Mouse (Mus musculus): ENCODE measurements at regions not wholly inside any gene's neighbourhood (a gene's known extent, or its start where the extent isn't known, plus 50 kb on each side); places are given as distances from the start of the nearest gene placed in this dataset.

DNA sequence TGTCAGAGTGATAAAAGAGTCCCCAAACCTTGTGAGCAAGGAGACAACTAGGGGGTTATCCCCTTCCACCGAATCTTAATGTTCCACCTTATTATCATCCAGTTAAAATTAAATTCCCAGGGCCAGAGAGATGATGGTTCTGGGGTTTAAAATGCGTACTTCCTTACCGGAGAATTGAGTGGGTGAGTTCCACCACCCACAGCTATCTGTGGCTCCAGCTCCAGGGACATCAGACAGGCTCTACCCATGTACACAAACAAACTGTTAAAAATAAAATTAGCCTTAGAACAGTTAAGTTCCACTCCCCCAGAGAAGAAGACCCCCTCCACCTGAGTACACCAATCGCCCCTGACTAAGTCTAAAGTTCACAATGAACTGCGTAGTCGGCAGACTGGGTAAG, 52.0 kb upstream of the Mgat5 start:
- DNase-seq (ENCODE audit: extremely low spot score, low spot score) = no peak

- DNase-seq (ENCODE audit: extremely low spot score, low spot score) = no peak
Observed at GRCm38 (mm10) chr1:127135521-127135920, 69.3 kb upstream of the Mgat5 start.

- no peak for DNase-seq (ENCODE audit: extremely low spot score, low spot score)
Observed at GRCm38 (mm10) chr1:127131871-127132270, 72.9 kb upstream of the Mgat5 start.

- DNase-seq (ENCODE audit: extremely low spot score, low spot score) = no peak
Observed at GRCm38 (mm10) chr1:127124862-127125261, 80.0 kb upstream of the Mgat5 start.

DNA sequence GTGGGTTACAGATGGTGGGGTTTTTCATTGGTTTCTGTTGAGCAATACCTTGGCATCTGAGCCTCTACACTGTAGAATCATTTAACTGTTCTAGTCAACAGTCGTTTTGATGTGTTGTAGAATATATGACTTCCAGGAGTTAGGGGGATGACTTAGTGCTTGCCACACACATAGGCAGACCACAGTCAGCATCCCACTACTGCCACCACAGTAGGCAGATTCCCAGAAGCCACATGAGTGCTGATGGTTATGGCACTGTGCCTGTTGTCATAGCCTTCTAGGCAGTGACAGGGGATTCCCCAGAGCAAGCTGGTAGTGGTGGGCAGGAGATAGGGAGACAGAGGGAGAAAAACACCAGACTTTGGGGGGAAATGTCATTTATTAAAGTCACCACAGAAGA, 86.8 kb upstream of the Mgat5 start:
- DNase-seq (ENCODE audit: extremely low spot score, low spot score) = no peak

- DNase-seq (ENCODE audit: extremely low spot score, low spot score) = no peak
Observed at GRCm38 (mm10) chr1:127107485-127107884, 97.3 kb upstream of the Mgat5 start.

DNA sequence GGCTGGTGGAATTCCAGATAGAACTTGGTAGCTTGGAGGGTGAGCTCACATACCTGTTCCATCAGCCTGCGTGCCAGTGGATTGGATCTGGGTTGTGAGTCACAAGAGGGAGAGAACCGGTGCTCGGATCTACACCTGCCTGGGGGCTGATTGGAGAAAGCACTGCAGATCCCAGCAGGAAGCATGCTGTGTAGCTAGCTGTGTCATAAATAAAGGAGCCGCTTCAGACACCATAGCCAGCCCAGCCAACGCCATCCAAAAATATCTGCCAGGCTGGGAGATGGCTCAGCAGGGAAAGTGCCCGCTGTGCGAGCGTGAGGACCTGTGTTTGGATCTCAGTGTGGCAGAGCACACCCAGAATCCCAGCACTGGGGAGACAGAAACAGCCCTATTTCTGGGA, 99.0 kb upstream of the Mgat5 start:
- no peak for DNase-seq (ENCODE audit: extremely low spot score, low spot score)

GRCm38 (mm10) chr1:127103664-127104063, 101.2 kb upstream of the Mgat5 start:
- no peak for DNase-seq (ENCODE audit: extremely low spot score, low spot score)

- no peak for DNase-seq (ENCODE audit: extremely low spot score, low spot score)
Observed at GRCm38 (mm10) chr1:127098871-127099420, 105.9 kb upstream of the Mgat5 start.

DNA sequence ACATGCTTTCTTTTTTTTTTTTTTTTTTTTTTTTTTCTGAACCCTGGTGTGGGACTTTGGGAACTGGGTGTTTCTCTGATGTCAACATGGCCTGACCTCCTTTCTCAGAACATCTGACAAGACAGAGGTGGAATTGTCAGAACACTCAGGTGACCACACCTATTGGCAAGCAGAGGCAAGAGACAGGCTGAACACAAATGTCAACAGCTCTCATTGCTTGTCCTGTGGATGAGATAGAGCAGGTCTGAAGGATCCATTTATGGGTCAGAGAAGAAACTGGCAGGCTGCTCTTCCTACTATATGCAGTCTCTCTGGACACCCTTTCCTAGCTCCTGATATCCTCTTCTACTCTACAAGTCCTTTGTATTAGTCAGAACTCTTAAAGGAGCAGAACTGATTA, 117.2 kb upstream of the Mgat5 start:
- DNase-seq (ENCODE audit: extremely low spot score, low spot score) = no peak

- DNase-seq (ENCODE audit: extremely low spot score, low spot score) = no peak
Observed at GRCm38 (mm10) chr1:127085988-127086387, 118.8 kb upstream of the Mgat5 start.

DNA sequence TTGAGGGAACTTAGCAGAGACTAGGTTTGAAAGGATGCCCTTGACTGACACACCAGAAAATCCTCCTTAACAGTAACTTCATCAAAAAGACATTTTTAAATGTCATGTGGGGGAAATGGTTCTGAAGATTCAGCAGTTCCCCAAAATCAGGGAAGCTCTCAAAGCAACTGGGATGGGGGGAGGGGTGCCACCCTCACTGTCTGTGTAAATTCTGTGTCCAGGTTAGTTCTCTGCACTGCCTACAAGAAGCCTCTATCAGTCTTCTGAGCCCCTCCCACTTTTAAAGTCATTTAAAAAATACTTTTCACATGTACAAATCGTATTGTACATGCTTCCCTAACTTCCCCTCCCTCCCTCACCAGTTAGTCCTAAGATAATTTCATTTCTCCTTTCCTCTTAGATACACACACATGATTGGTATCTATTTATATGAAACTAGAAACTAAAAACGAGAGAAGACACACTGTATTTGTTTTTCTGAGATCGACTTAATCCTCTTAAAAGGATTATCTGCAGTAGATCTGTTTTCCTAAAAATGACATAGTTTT, 121.0 kb upstream of the Mgat5 start:
- DNase-seq (ENCODE audit: extremely low spot score, low spot score) = no peak

DNA sequence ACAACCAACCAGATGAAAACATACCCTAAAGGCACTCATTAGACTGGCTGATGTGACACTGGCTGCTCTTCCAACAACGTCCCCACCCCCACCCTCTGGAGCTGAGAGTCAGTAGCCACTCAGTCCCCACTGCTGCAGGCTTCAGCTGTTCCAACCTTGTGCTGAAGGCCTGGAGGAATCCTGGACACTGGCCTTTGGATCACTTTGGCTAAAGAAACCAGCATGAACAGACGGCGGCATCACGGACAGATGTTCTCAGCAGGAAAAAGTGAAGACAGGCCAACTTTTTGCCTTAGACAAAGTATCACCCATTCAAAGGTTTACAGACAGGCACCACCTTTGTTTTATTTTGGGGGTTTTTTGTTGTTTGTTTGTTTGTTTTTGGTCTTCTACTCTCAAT, 125.8 kb upstream of the Mgat5 start:
- no peak for DNase-seq (ENCODE audit: extremely low spot score, low spot score)

DNA sequence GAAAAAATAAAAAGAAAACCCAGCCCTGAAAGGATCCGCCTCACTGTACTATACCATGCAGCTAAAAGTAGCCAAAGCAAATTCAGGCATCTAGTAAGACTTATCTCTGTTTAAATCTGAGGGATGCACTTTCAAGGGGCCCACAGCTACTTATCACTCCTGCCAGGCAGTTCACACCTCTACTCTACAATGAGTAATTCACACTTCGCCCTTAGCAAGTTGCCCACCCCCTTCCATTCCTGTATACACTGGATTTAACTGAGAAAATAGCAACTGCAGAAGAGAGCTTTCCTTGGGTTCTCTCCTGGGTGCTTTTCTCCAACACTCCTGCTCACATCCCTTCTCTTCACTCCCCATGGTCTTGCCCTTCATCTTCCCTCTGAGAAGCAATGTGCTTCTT, 142.4 kb upstream of the Mgat5 start:
- DNase-seq (ENCODE audit: extremely low spot score, low spot score) = no peak

- no peak for DNase-seq (ENCODE audit: extremely low spot score, low spot score)
Observed at GRCm38 (mm10) chr1:127045711-127046420, 158.9 kb upstream of the Mgat5 start.

DNA sequence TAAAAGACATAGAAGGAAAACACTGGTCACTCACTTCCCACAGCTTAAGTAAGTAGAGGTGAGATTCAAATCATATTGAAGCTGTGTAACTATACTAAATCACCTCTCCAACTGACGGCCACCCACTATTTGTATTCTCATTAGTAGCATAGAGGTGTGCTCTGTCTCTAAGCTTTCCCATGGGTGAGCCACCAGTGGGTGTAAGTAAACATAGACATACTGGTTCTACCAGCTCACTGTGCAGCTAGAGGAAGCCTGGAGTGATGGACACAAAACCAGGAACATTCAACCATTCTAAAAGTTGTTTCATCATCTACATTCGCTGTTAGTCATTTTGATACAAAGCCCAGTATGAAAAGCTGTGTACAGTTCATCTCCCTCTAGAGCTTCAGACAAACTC, 170.1 kb upstream of the Mgat5 start:
- no peak for DNase-seq (ENCODE audit: extremely low spot score, low spot score)

DNA sequence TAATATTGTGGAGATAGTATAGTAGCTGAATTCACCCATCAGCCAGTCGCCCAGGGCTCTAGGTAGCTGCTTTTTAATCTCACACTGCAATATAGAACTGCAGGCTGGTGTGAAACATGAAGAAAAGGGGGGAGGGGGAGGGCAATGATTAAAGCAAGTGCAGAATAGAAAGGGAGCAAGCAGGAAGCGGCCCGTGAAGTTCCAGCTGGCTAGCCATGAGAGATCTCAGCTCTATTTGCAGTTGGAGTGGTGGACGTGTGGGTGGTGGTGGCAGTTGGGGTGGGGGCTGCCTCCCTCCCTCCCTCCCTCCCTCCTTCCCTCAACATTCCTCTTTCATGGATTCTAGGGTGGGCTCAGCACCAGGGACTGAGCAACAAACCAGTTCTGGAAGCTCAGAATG, 173.3 kb upstream of the Mgat5 start:
- DNase-seq (ENCODE audit: extremely low spot score, low spot score) = no peak

GRCm38 (mm10) chr1:127028872-127029497, 175.8 kb upstream of the Mgat5 start:
- DNase-seq (ENCODE audit: extremely low spot score, low spot score) = no peak

GRCm38 (mm10) chr1:127023100-127023499, 181.7 kb upstream of the Mgat5 start:
- no peak for DNase-seq (ENCODE audit: extremely low spot score, low spot score)

DNA sequence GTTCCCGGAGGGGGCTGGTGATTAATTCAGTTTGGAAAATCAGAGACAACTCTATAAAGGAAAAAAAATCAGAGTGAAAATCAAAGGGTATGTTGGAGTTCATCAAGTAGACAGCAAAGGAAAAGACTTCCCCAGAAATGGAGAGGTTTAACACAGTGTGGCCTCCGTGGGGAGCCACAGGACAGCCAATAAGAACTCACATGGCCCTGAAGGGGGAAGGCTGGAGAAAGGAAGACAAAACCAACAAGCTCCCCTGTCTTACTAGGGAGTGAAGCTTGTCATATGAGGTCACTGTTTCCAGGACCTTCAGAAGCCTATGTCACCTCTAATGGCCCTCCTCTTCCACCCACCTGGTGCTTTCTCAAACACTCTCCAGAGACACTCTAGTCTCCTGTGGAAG, 187.1 kb upstream of the Nckap5 start:
- no peak for DNase-seq (ENCODE audit: extremely low spot score, low spot score)

GRCm38 (mm10) chr1:127015894-127016245, 185.3 kb upstream of the Nckap5 start:
- peak; percentile 26 for DNase-seq (ENCODE audit: extremely low spot score, low spot score)

GRCm38 (mm10) chr1:127015042-127015893, 184.7 kb upstream of the Nckap5 start:
- no peak for DNase-seq (ENCODE audit: extremely low spot score, low spot score)
